Mouse (Mus musculus) hindbrain, embryonic 11.5 days (tissue): ENCODE data around the gene BC035947. TPM values are rescaled to one million over a fixed set of nuclear protein-coding genes. Genes with fewer than 3 reads are reported as not detected.

Experiments used
- polyA plus RNA-seq: library from polyadenylated mRNA; unstranded; fragments of >200 nt; fragmentation: Nextera tagmentation; extraction: Ambion mirVana; gene quantifications from 2 replicates; pipeline ENCODE4 v1.2.1, GENCODE M21; 2014

The BC035947 gene
- polyA plus RNA-seq, 1 experiment from 2014 or later = 0.20 TPM

Other genes starting within 250 kb of the BC035947 start
- gene Sgpp2, start 201.8 kb downstream of the BC035947 start, polyA plus RNA-seq = 1.6 and 1.7 TPM in 2 replicates
- gene Farsb, start 23.3 kb downstream of the BC035947 start, polyA plus RNA-seq = 146 and 152 TPM in 2 replicates
- 0.45 and 0.59 TPM in 2 replicates for gene Mogat1, start 1.2 kb downstream of the BC035947 start, polyA plus RNA-seq
- gene Acsl3, start 145.7 kb upstream of the BC035947 start, polyA plus RNA-seq = 88.6 and 99.9 TPM in 2 replicates
- gene Utp14b, start 145.9 kb upstream of the BC035947 start, polyA plus RNA-seq = 6.0 and 11.8 TPM in 2 replicates